Mouse (Mus musculus) megakaryocyte, embryonic 14.5 days (primary cell): Measurements from ENCODE around the gene Pde6h.

ENCODE experiments used
- FLI1 ChIP-seq: IDR thresholded peaks from 2 replicates; pipeline ENCODE4 v1.6.1; 2012; ENCODE audit warnings: low read length, inconsistent platforms, mixed read lengths
- GATA1 ChIP-seq: IDR thresholded peaks from 3 replicates; pipeline ENCODE4 v1.6.1; 2012; ENCODE audit warnings: mixed read lengths, low read length, inconsistent platforms, borderline replicate concordance

DNA sequence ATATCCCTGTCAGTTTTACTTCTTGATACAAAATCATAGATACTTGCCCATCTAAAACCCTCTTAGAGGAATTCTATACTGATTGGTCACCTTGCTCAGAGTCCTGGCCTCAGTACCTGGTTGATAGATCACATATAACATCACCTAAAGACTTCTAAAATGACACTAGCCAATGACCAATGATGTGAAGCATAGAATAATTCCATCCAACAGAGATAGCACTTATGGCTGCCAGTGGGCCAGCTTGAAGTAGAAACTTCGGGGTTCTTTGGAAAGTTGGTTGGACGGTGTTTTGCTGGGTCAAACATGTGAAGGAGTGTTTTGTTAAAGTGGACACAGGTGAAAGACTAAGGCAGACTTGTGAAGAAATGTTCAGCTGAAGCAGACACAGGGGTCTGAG, 26.5 kb downstream of the Pde6h start:
- TF ChIP-seq GATA1 = no peak
- TF ChIP-seq FLI1 = no peak
